Mouse (Mus musculus): ENCODE data around the gene Mettl6. TPM values are rescaled to one million over a fixed set of nuclear protein-coding genes. Genes with fewer than 3 reads are reported as not detected.

The Mettl6 gene
- polyA plus RNA-seq, 1 experiment from 2014 or later, result 55.2 TPM

- no peak overlapping the region for H3K4me3 ChIP-seq (replicated peaks; ENCODE audit: low read depth, low read length)
- H3K4me2 ChIP-seq (ENCODE audit: low read length), result no peak overlapping the region
- peaks cover 8% of the 10 kb centered on the region; the same call in 1 of the 2 replicates for H3K9me3 ChIP-seq (ENCODE audit: control insufficient read depth, low read length)
- no peaks in the 10 kb centered on the region for H3K36me3 ChIP-seq (ENCODE audit: control insufficient read depth, insufficient read depth, low read length)
- peak; percentile 24 for DNase-seq
- no peak for ATAC-seq (ENCODE audit: low FRiP score, low TSS enrichment)
- no peak overlapping the region for H3K9ac ChIP-seq (replicated peaks; ENCODE audit: low read length)
- no peak overlapping the region for H3K27ac ChIP-seq (replicated peaks; ENCODE audit: low read depth, low read length)
- no peaks in the 10 kb centered on the region for H3K27me3 ChIP-seq (ENCODE audit: control insufficient read depth, insufficient read depth, low read length)
- WGBS, result 60% methylated on average over 3 of the region's 3 CpGs
- no peaks in the 10 kb centered on the region for H3K4me1 ChIP-seq (ENCODE audit: control insufficient read depth, insufficient read depth, low read length)
These were observed 24.3 kb upstream of the Mettl6 start for GRCm38 (mm10) chr14:31519165-31519564.

GRCm38 (mm10) chr14:31515895-31516294 lies 21.1 kb upstream of the Mettl6 start:
- Histone ChIP-seq H3K4me3 (replicated peaks; ENCODE audit: low read depth, low read length) (no peak overlapping the region), H3K36me3 (ENCODE audit: control insufficient read depth, insufficient read depth, low read length) (no peaks in the 10 kb centered on the region; the same call in 1 of the 2 replicates), H3K9ac (replicated peaks; ENCODE audit: low read length) (no peak overlapping the region), H3K27ac (replicated peaks; ENCODE audit: low read depth, low read length) (no peak overlapping the region), H3K4me2 (ENCODE audit: low read length) (no peak overlapping the region), H3K27me3 (ENCODE audit: control insufficient read depth, insufficient read depth, low read length) (no peaks in the 10 kb centered on the region), H3K4me1 (ENCODE audit: control insufficient read depth, insufficient read depth, low read length) (no peaks in the 10 kb centered on the region), H3K9me3 (ENCODE audit: control insufficient read depth, low read length) (peaks cover 8% of the 10 kb centered on the region; the same call in 1 of the 2 replicates)
- 93% methylated on average over 2 of the region's 2 CpGs for WGBS
- no peak for DNase-seq
- ATAC-seq (ENCODE audit: low FRiP score, low TSS enrichment), result no peak

- ATAC-seq (ENCODE audit: low FRiP score, low TSS enrichment), result no peak
- Histone ChIP-seq H3K27ac (replicated peaks; ENCODE audit: low read depth, low read length) (no peak overlapping the region), H3K36me3 (ENCODE audit: control insufficient read depth, insufficient read depth, low read length) (peaks cover 50% of the 10 kb centered on the region), H3K4me2 (ENCODE audit: low read length) (no peak overlapping the region), H3K9ac (replicated peaks; ENCODE audit: low read length) (no peak overlapping the region), H3K9me3 (ENCODE audit: control insufficient read depth, low read length) (peaks cover 8% of the 10 kb centered on the region; the same call in 1 of the 2 replicates), H3K27me3 (ENCODE audit: control insufficient read depth, insufficient read depth, low read length) (no peaks in the 10 kb centered on the region), H3K4me1 (ENCODE audit: control insufficient read depth, insufficient read depth, low read length) (no peaks in the 10 kb centered on the region), H3K4me3 (replicated peaks; ENCODE audit: low read depth, low read length) (no peak overlapping the region)
- DNase-seq, result no peak
- WGBS, result 92% methylated on average over 3 of the region's 3 CpGs
These were observed 15.5 kb upstream of the Mettl6 start for GRCm38 (mm10) chr14:31510322-31510721.

GRCm38 (mm10) chr14:31509911-31510310 lies 15.1 kb upstream of the Mettl6 start:
- H3K4me1 ChIP-seq (ENCODE audit: control insufficient read depth, insufficient read depth, low read length), result no peaks in the 10 kb centered on the region
- DNase-seq (peak; percentile 17), ATAC-seq (ENCODE audit: low FRiP score, low TSS enrichment) (no peak)
- H3K9ac ChIP-seq (replicated peaks; ENCODE audit: low read length), result no peak overlapping the region
- WGBS, result 95% methylated on average over 2 of the region's 2 CpGs
- H3K27ac ChIP-seq (replicated peaks; ENCODE audit: low read depth, low read length), result no peak overlapping the region
- no peak overlapping the region for H3K4me2 ChIP-seq (ENCODE audit: low read length)
- no peaks in the 10 kb centered on the region for H3K27me3 ChIP-seq (ENCODE audit: control insufficient read depth, insufficient read depth, low read length)
- H3K9me3 ChIP-seq (ENCODE audit: control insufficient read depth, low read length), result peaks cover 8% of the 10 kb centered on the region; the same call in 1 of the 2 replicates
- H3K4me3 ChIP-seq (replicated peaks; ENCODE audit: low read depth, low read length), result no peak overlapping the region
- H3K36me3 ChIP-seq (ENCODE audit: control insufficient read depth, insufficient read depth, low read length), result peaks cover 54% of the 10 kb centered on the region

GRCm38 (mm10) chr14:31506456-31506855 lies 11.6 kb upstream of the Mettl6 start:
- no peak overlapping the region for H3K27ac ChIP-seq (replicated peaks; ENCODE audit: low read depth, low read length)
- H3K27me3 ChIP-seq (ENCODE audit: control insufficient read depth, insufficient read depth, low read length), result no peaks in the 10 kb centered on the region
- H3K36me3 ChIP-seq (ENCODE audit: control insufficient read depth, insufficient read depth, low read length), result peaks cover 88% of the 10 kb centered on the region
- ATAC-seq (ENCODE audit: low FRiP score, low TSS enrichment) (no peak), DNase-seq (no peak)
- H3K4me3 ChIP-seq (replicated peaks; ENCODE audit: low read depth, low read length), result no peak overlapping the region
- H3K9ac ChIP-seq (replicated peaks; ENCODE audit: low read length), result no peak overlapping the region
- H3K4me2 ChIP-seq (ENCODE audit: low read length), result no peak overlapping the region
- H3K4me1 ChIP-seq (ENCODE audit: control insufficient read depth, insufficient read depth, low read length), result no peaks in the 10 kb centered on the region
- no peaks in the 10 kb centered on the region for H3K9me3 ChIP-seq (ENCODE audit: control insufficient read depth, low read length)
- WGBS, result 98% methylated on average over 6 of the region's 6 CpGs

- WGBS, result 96% methylated on average over 13 of the region's 13 CpGs
- no peak overlapping the region for H3K4me2 ChIP-seq (ENCODE audit: low read length)
- no peak overlapping the region for H3K4me3 ChIP-seq (replicated peaks; ENCODE audit: low read depth, low read length)
- no peak for DNase-seq
- ATAC-seq (ENCODE audit: low FRiP score, low TSS enrichment), result no peak
- no peak overlapping the region for H3K9ac ChIP-seq (replicated peaks; ENCODE audit: low read length)
- H3K27ac ChIP-seq (replicated peaks; ENCODE audit: low read depth, low read length), result no peak overlapping the region
- H3K36me3 ChIP-seq (ENCODE audit: control insufficient read depth, insufficient read depth, low read length), result peaks cover 93% of the 10 kb centered on the region
- no peaks in the 10 kb centered on the region for H3K27me3 ChIP-seq (ENCODE audit: control insufficient read depth, insufficient read depth, low read length)
- H3K4me1 ChIP-seq (ENCODE audit: control insufficient read depth, insufficient read depth, low read length), result no peaks in the 10 kb centered on the region
- H3K9me3 ChIP-seq (ENCODE audit: control insufficient read depth, low read length), result no peaks in the 10 kb centered on the region
These were observed 8.6 kb upstream of the Mettl6 start for GRCm38 (mm10) chr14:31503406-31503805.

- Histone ChIP-seq H3K9ac (replicated peaks; ENCODE audit: low read length) (no peak overlapping the region), H3K4me2 (ENCODE audit: low read length) (no peak overlapping the region), H3K27me3 (ENCODE audit: control insufficient read depth, insufficient read depth, low read length) (no peaks in the 10 kb centered on the region), H3K36me3 (ENCODE audit: control insufficient read depth, insufficient read depth, low read length) (peaks cover 61% of the 10 kb centered on the region), H3K4me1 (ENCODE audit: control insufficient read depth, insufficient read depth, low read length) (peaks cover 14% of the 10 kb centered on the region), H3K9me3 (ENCODE audit: control insufficient read depth, low read length) (no peaks in the 10 kb centered on the region), H3K4me3 (replicated peaks; ENCODE audit: low read depth, low read length) (no peak overlapping the region), H3K27ac (replicated peaks; ENCODE audit: low read depth, low read length) (no peak overlapping the region)
- DNase-seq, result no peak
- no peak for ATAC-seq (ENCODE audit: low FRiP score, low TSS enrichment)
- 93% methylated on average over 1 of the region's 1 CpGs for WGBS
These were observed 4.7 kb upstream of the Mettl6 start for GRCm38 (mm10) chr14:31499526-31499925.

- Histone ChIP-seq H3K9ac (replicated peaks; ENCODE audit: low read length) (peak overlapping the region; percentile 84), H3K36me3 (ENCODE audit: control insufficient read depth, insufficient read depth, low read length) (peaks cover 43% of the 10 kb centered on the region), H3K4me1 (ENCODE audit: control insufficient read depth, insufficient read depth, low read length) (peaks cover 21% of the 10 kb centered on the region), H3K27me3 (ENCODE audit: control insufficient read depth, insufficient read depth, low read length) (no peaks in the 10 kb centered on the region), H3K4me3 (replicated peaks; ENCODE audit: low read depth, low read length) (peak overlapping the region; percentile 94), H3K9me3 (ENCODE audit: control insufficient read depth, low read length) (no peaks in the 10 kb centered on the region), H3K4me2 (ENCODE audit: low read length) (peak overlapping the region; percentile 82), H3K27ac (replicated peaks; ENCODE audit: low read depth, low read length) (no peak overlapping the region)
- DNase-seq, result no peak
- 53% methylated on average over 7 of the region's 7 CpGs for WGBS
- no peak for ATAC-seq (ENCODE audit: low FRiP score, low TSS enrichment)
These were observed 1.4 kb upstream of the Mettl6 start for GRCm38 (mm10) chr14:31496241-31496646.

GRCm38 (mm10) chr14:31495538-31495937 lies 698 bp upstream of the Mettl6 start:
- Histone ChIP-seq H3K27ac (replicated peaks; ENCODE audit: low read depth, low read length) (peak overlapping the region; percentile 85), H3K4me3 (replicated peaks; ENCODE audit: low read depth, low read length) (peak overlapping the region; percentile 94)
- DNase-seq, result no peak

More at GRCm38 (mm10) chr14:31495538-31495937, 698 bp upstream of the Mettl6 start:
- Histone ChIP-seq H3K27me3 (ENCODE audit: control insufficient read depth, insufficient read depth, low read length) (no peaks in the 10 kb centered on the region), H3K36me3 (ENCODE audit: control insufficient read depth, insufficient read depth, low read length) (peaks cover 37% of the 10 kb centered on the region), H3K4me1 (ENCODE audit: control insufficient read depth, insufficient read depth, low read length) (peaks cover 21% of the 10 kb centered on the region), H3K9ac (replicated peaks; ENCODE audit: low read length) (peak overlapping the region; percentile 84), H3K4me2 (ENCODE audit: low read length) (peak overlapping the region; percentile 82), H3K9me3 (ENCODE audit: control insufficient read depth, low read length) (no peaks in the 10 kb centered on the region)
- ATAC-seq (ENCODE audit: low FRiP score, low TSS enrichment), result no peak
- WGBS, result 6% methylated on average over 8 of the region's 8 CpGs
